Mouse (Mus musculus) thymus, postnatal 0 days (tissue): ENCODE measurements around the gene Ucp2. TPM values are rescaled to one million over a fixed set of nuclear protein-coding genes. Genes with fewer than 3 reads are reported as not detected.

ENCODE experiments used
- DNase-seq: peaks from one replicate; pipeline ENCODE4 v3.0.0-alpha.2; 2015; ENCODE audit warnings: low spot score
- polyA plus RNA-seq: library from polyadenylated mRNA; unstranded; fragments of >200 nt; fragmentation: Nextera tagmentation; extraction: Ambion mirVana; gene quantifications from 2 replicates; pipeline ENCODE4 v1.2.1, GENCODE M21; 2015

The Ucp2 gene
- polyA plus RNA-seq, 1 experiment from 2014 or later, result 803 TPM

DNA sequence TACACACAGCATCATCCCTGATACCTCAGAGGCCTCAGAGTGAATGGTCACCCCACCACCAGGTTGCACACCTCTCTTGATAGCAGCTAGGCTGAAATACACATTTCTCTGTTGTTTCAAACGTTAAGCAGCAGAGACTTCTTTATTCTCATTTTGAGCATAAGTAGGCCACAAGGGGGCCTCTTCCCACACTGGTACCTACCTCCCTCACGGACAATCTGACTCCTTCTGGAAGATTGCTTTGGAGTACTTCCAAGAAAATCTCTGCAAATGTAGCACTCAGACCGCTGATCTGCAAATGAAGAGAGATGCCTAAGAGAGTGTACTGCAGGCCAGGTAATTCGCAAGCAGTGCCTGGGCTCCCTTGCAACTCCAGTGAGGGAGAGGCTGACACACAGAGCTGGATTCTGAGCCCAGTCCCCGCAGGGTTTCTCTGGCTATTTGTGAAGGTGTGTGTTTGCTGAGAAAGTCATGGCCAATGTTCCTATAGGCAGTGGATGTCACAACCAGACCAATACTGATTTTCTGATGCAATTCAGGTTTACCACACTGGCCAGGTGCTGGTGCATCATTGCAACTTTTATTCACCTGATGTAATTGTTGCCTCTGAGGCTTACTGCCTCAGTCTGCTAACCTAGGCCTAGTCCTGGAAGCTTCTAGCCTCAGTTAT lies 57.3 kb downstream of the Ucp2 start:
- DNase-seq, result no peak

Other genes with a start within 250 kb of the Ucp2 start
- 2.7 and 3.0 TPM in 2 replicates for gene P4ha3, start 207.8 kb upstream of the Ucp2 start, polyA plus RNA-seq
- 20.5 and 20.6 TPM in 2 replicates for gene C2cd3, start 121.1 kb upstream of the Ucp2 start, polyA plus RNA-seq
- 41.5 and 48.4 TPM in 2 replicates for gene Ppme1, start 121.0 kb upstream of the Ucp2 start, polyA plus RNA-seq
- gene Ucp3, start 20.3 kb upstream of the Ucp2 start, polyA plus RNA-seq, result 0.12 and 0.14 TPM in 2 replicates
- 1.7 TPM in 2 replicates for gene Dnajb13, start 21.6 kb downstream of the Ucp2 start, polyA plus RNA-seq
- 18.4 and 18.6 TPM in 2 replicates for gene Coa4, start 43.7 kb downstream of the Ucp2 start, polyA plus RNA-seq
- 44.4 and 47.4 TPM in 2 replicates for gene Rab6a, start 114.1 kb downstream of the Ucp2 start, polyA plus RNA-seq
- gene Mrpl48, start 115.0 kb downstream of the Ucp2 start, polyA plus RNA-seq, result 102 TPM in 2 replicates
- gene Plekhb1, start 169.1 kb downstream of the Ucp2 start, polyA plus RNA-seq, result 5.8 and 7.1 TPM in 2 replicates
- gene Fam168a, start 213.3 kb downstream of the Ucp2 start, polyA plus RNA-seq, result 17.2 and 19.2 TPM in 2 replicates